Mouse (Mus musculus) thymus, adult 18-20 months (tissue): ENCODE data around the gene Gm8369.
"Not testable (repeated sequence)": the region's sequence is repeated elsewhere in the genome, so short reads cannot be mapped to it uniquely, and the experiment has no call there.

Experiments used
- DNase-seq, 2 experiments: peaks; one replicate each; pipeline ENCODE4 v3.0.0; 2022; ENCODE audit warnings: mixed read lengths in 2 of 2

Gene Gm8369

GRCm38 (mm10) chr19:11516845-11517244 is 31.1 kb downstream of the Gm8369 start:
- peak; percentile 27 to 72 for DNase-seq

DNA sequence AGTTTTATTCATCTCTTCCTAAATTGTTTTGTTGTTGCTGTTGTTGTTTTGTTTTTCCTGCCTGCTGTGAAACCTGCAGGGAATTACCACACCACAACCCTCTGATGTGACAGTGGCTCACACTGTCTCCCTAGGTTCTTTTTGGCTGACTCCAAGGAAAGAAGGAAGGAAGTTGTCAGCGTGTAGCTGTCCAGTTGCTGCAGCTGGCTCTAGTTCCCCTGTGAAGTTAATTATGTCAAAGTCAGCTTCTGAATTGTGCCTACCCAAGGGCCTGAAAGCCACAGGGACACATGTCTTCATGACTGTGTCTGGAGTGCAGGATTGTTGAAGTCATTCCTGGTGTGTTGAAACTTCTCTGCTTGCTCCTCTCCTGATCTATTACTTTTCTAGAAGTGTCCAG is 31.6 kb downstream of the Gm8369 start:
- not testable (repeated sequence) for DNase-seq

- not testable (repeated sequence) for DNase-seq
These were observed 32.6 kb downstream of the Gm8369 start for GRCm38 (mm10) chr19:11518356-11518755.

- DNase-seq: no peak
These were observed 34.4 kb downstream of the Gm8369 start for GRCm38 (mm10) chr19:11520146-11520545.

DNA sequence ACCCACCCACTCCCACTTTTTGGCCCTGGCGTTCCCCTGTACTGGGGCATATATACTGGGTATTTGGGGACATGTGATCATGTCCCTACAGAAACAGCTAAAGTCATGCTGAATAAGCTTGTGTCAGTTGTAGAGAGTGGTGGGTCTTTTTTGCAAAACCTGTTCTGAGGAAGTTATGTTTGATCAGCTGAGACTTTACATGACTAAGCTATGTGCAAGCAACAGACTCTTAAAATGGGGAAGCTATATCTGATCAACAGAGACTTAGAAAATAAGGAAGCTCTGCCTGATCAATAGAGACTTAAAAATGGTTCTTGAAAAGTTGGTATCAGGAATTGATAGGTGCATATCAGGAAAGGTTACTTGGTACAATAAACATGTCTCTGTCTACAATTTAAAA is 47.7 kb downstream of the Gm8369 start:
- DNase-seq: no peak

DNA sequence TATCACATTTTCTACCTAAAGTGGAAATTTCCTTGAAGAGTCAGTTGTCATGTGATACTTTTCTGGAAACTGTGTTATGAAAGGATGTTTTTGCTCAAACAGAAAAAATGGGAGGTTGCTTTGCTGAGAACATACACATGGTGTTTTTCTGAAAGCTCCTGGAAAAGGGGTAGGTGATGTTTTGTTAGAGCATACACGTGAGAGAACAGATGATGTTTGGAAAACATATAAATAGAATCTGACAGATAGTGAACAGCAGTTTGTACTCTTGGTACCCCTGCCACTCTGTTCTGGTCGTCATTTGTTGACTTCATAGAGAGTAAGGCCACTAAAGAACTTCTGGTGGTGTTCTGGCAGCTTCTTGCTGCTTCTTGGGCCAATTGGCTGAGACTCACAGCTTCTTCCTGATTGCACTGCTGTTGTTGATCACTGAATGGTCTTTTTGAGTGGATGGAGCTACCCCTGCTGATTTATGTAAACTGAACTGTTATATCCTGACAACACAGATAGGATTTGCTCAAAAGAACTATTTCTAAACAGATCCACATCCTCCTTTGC is 48.2 kb downstream of the Gm8369 start:
- DNase-seq: no peak

DNA sequence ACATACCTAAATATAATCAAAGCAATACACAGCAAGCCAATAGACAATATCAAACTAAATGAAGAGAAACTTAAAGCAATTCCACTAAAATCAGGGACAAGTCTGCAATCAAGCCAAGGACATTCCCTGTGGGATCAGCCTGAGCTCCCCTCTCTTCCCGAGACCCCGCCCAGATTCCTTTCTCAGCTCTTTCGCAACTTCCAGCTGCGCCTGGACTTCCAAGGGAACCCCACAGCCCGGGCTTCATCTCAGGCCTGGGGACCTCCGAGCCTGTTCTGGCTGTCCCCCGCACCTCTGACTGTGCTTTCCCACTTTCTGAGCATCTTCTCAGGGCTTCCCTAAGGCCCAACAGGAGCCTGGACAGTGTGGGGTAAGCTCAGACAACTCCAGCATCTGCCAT is 50.9 kb downstream of the Gm8369 start, which contains the start of gene Ms4a4d:
Gene Ms4a4d, plus strand, starts transcription at position 209 of the 400 bp plus-strand sequence.
- DNase-seq: no peak

GRCm38 (mm10) chr19:11537336-11537735 is 51.6 kb downstream of the Gm8369 start:
- DNase-seq: no peak

GRCm38 (mm10) chr19:11540166-11540821 is 54.6 kb downstream of the Gm8369 start:
- not testable (repeated sequence) for DNase-seq

DNA sequence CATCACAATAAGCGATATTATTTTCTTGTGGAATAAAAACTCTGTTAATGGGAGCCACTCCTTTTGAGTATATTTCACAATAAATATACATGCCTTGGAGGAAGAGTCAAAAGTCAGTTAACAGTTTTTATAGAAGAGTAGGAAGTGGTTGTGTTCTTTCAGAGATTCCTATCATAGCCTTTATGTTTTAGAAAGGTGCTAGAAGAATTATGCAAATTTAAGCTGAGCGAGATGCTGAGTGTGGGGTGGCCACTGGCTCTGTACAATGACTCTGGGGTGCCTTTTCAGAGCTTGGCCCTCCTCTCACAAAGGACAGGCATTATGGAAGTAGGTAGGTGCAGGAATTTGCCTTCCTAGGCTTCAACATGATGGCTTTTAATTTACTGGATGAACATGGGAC is 58.6 kb downstream of the Gm8369 start:
- DNase-seq: not testable (repeated sequence)

- DNase-seq: peak; percentile 50 to 72
These were observed 62.2 kb downstream of the Gm8369 start for GRCm38 (mm10) chr19:11547911-11548310.

DNA sequence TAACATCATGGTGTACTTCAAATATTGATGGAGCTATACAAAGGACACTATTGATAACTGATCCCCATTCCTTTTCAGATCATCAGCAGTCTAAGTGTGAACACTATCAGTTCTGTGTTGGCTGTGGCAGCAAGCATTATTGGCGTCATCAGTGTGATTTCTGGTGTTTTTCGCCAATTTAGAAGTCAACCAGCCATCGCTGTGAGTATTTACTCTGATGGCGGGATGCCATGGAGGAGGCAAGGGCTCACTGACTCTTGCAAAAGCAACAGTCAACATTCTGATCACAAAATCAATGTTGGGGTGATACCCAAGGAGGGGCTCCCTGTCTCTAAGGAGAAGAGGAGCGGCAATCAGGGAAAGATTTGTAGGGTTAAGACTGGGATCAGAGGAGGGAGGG is 69.0 kb downstream of the Gm8369 start:
- no peak for DNase-seq

DNA sequence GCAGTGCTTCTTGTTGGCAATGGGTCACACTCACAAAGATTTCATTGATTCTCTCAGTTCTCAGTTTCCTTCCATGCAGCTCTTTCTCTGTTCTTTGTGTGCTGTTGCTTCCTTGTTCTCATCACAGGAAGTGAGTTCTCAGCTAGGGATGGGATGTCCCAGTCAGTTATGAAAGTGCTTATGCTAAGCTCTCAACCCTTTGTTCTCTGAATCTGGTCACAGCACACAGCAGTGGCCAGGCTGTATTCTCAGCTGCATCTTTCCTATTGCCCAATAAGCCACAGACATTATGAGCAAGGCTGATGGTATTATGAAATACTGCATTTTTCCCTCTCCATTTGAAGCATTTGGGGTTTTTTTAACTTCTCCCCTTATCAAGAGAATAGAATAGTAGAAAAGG is 73.8 kb downstream of the Gm8369 start:
- DNase-seq: not testable (repeated sequence)
